Mouse (Mus musculus) ES-Bruce4 (cell line): ENCODE measurements around the gene Ghr.

Experiments
- CTCF ChIP-seq: IDR thresholded peaks from one replicate; pipeline ENCODE4 v1.8.1; 2011; ENCODE audit warnings: low read depth, low read length
- EP300 ChIP-seq: IDR thresholded peaks from 2 replicates; pipeline ENCODE4 v1.6.1; 2011; ENCODE audit warnings: low read depth, low read length; ENCODE audit not compliant: insufficient read depth
- POLR2A ChIP-seq: IDR thresholded peaks from one replicate; pipeline ENCODE4 v1.8.1; 2011; ENCODE audit warnings: low read length; ENCODE audit not compliant: insufficient read depth

DNA sequence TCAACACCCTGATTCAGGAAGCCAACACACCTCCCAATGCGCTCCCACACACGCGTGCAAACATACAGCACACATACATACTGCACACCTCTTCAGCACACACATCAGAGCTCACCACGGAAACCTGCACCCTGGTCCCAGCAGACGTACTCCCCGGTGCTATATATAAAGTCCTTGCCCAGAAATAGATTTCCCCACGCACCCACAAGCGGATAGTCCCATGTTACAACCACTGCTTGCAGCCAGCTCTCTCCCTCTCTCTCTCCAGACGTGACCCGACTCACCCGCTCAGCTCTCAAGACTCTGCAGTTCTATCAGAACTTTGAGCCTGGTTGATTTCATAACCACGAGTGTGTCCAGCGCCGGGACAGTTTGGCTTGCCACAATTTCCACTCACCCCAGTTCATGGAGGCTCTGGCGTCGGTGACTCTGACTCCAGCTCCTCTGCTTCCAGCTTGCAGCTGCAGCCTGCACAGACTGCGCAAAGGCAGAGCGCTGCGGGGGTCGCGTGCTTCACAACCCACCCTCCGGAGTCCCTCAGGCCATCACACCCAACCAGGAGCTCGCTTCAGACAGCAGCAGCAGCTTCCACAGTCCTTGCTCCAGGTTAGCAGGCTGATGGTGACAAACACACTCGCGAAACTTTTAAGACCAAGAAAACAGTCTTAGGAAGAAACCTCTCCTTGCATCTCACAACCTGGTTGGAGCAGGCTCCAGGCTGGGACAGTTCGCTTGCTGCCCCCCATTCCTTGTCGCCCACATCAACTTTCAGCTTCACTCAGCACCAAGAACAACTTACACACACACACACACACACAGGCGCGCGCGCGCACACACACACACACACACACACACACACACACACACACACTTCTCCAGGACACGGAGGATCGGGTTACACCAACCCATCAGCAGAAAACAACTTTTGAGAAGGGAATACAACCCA, 1.2 kb downstream of the Ghr start:
- TF ChIP-seq POLR2A (no peak), CTCF (no peak), EP300 (no peak)
